Mouse (Mus musculus): ENCODE data around the gene Taf12. TPM values are rescaled to one million over a fixed set of nuclear protein-coding genes. Genes with fewer than 3 reads are reported as not detected.

The Taf12 gene
- total and polyA plus RNA-seq, 3 experiments, result 62.6 to 76.4 TPM; not detected in 1

GRCm38 (mm10) chr4:132299849-132300248 lies 25.7 kb downstream of the Taf12 start:
- Histone ChIP-seq H3K9ac (ENCODE audit: control insufficient read depth, low read depth, low read length, poor library complexity, severe bottlenecking) (no peak overlapping the region), H3K4me3 (ENCODE audit: control insufficient read depth in 1 of 2, insufficient read depth in 1 of 2, low read depth in 2 of 2, low read length in 2 of 2) (no peak overlapping the region), H3K4me1 (ENCODE audit: control insufficient read depth in 1 of 2, insufficient read depth in 2 of 2, low read length in 2 of 2) (peaks cover 0 to 14% of the 10 kb centered on the region in 2 experiments; a peak in 2 of 4 replicates), H3K79me2 (ENCODE audit: control insufficient read depth, insufficient read depth, low read length, poor library complexity) (no peaks in the 10 kb centered on the region), H3K36me3 (ENCODE audit: control insufficient read depth in 1 of 2, insufficient read depth in 2 of 2, low read length in 2 of 2) (no peaks in the 10 kb centered on the region; a peak in 1 of 4 replicates), H3K27ac (ENCODE audit: control insufficient read depth, low read depth, low read length) (no peak overlapping the region), H3K9me3 (replicated peaks; ENCODE audit: insufficient read depth, low read length) (no peaks in the 10 kb centered on the region), H3K27me3 (ENCODE audit: control insufficient read depth in 1 of 2, insufficient read depth in 2 of 2, low read length in 2 of 2) (no peaks in the 10 kb centered on the region)
- TF ChIP-seq HCFC1 (IDR thresholded peaks at IDR 0.05; ENCODE audit: low read depth, low read length), result no peak
- no peak for TF ChIP-seq CHD2 (IDR thresholded peaks at IDR 0.05; ENCODE audit: low read length)
- TF ChIP-seq MYB (IDR thresholded peaks at IDR 0.05; ENCODE audit: low read depth, low read length), result no peak
- TF ChIP-seq POLR2A (IDR thresholded peaks at IDR 0.05; ENCODE audit: control insufficient read depth in 1 of 2, insufficient read depth in 1 of 2, low read depth in 1 of 2, low read length in 2 of 2, poor library complexity in 1 of 2), result no peak
- TF ChIP-seq RAD21 (IDR thresholded peaks at IDR 0.05; ENCODE audit: low read depth, low read length), result no peak
- no peak for TF ChIP-seq ZNF384 (IDR thresholded peaks at IDR 0.05; ENCODE audit: low read depth, low read length)
- no peak for TF ChIP-seq NELFE (IDR thresholded peaks at IDR 0.05; ENCODE audit: low read depth, low read length)
- TF ChIP-seq BHLHE40 (IDR thresholded peaks at IDR 0.05; ENCODE audit: borderline replicate concordance, low read depth, low read length), result no peak
- no peak for TF ChIP-seq ZKSCAN1 (IDR thresholded peaks at IDR 0.05; ENCODE audit: low read depth, low read length)
- no peak for TF ChIP-seq GATA1 (IDR thresholded peaks at IDR 0.05; ENCODE audit: low read depth, low read length)
- TF ChIP-seq TBP (IDR thresholded peaks at IDR 0.05; ENCODE audit: low read depth, low read length), result no peak
- no peak for TF ChIP-seq GABPA (IDR thresholded peaks at IDR 0.05; ENCODE audit: low read depth, low read length)
- no peak for TF ChIP-seq EP300 (IDR thresholded peaks at IDR 0.05; ENCODE audit: low read depth in 1 of 2, low read length in 2 of 2)
- DNase-seq (ENCODE audit: low read depth, low spot score), result no peak

DNA sequence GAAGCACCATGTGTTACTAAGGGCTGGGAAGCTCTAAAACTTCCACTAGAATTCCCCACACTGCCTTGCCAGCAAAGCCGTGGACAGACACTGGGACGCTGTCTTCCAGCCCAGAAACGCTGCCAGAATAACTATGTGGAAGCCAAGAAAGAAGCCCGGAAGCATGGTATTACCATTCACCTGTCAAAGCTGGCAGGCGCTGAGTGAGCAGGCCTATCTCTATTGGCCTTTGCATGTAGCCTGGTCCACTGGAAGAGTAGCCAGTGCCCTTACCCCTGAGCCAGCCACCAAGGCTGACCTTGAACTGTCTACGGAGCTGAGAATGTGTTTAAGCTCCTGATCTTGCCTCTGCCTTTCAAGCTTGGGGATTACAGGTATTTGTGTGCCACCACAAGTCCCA lies 27.3 kb downstream of the Taf12 start:
- Histone ChIP-seq H3K79me2 (ENCODE audit: control insufficient read depth, insufficient read depth, low read length, poor library complexity) (no peaks in the 10 kb centered on the region), H3K9me3 (replicated peaks; ENCODE audit: insufficient read depth, low read length) (no peaks in the 10 kb centered on the region), H3K27me3 (ENCODE audit: control insufficient read depth in 1 of 2, insufficient read depth in 2 of 2, low read length in 2 of 2) (no peaks in the 10 kb centered on the region), H3K4me3 (ENCODE audit: control insufficient read depth in 1 of 2, insufficient read depth in 1 of 2, low read depth in 2 of 2, low read length in 2 of 2) (no peak overlapping the region), H3K4me1 (ENCODE audit: control insufficient read depth in 1 of 2, insufficient read depth in 2 of 2, low read length in 2 of 2) (peaks cover 0 to 26% of the 10 kb centered on the region in 2 experiments; a peak in 2 of 4 replicates), H3K27ac (ENCODE audit: control insufficient read depth, low read depth, low read length) (no peak overlapping the region), H3K36me3 (ENCODE audit: control insufficient read depth in 1 of 2, insufficient read depth in 2 of 2, low read length in 2 of 2) (peaks cover 0 to 12% of the 10 kb centered on the region in 2 experiments; a peak in 2 of 4 replicates), H3K9ac (ENCODE audit: control insufficient read depth, low read depth, low read length, poor library complexity, severe bottlenecking) (no peak overlapping the region)
- DNase-seq (ENCODE audit: low read depth, low spot score), result no peak
- TF ChIP-seq RAD21 (IDR thresholded peaks at IDR 0.05; ENCODE audit: low read depth, low read length) (no peak), UBTF (IDR thresholded peaks at IDR 0.05; ENCODE audit: borderline replicate concordance, insufficient read depth, low read depth, low read length) (no peak), E2F4 (IDR thresholded peaks at IDR 0.05; ENCODE audit: borderline replicate concordance, low read depth, low read length) (no peak), USF1 (IDR thresholded peaks at IDR 0.05; ENCODE audit: low read depth, low read length) (no peak), ZC3H11A (IDR thresholded peaks at IDR 0.05; ENCODE audit: low read depth, low read length) (no peak), SMC3 (IDR thresholded peaks at IDR 0.05; ENCODE audit: low read depth, low read length) (no peak), GABPA (IDR thresholded peaks at IDR 0.05; ENCODE audit: low read depth, low read length) (no peak), GATA1 (IDR thresholded peaks at IDR 0.05; ENCODE audit: low read depth, low read length) (no peak), MYC (IDR thresholded peaks at IDR 0.05; ENCODE audit: low read depth, low read length) (no peak), TAL1 (IDR thresholded peaks at IDR 0.05; ENCODE audit: low read length) (no peak)

All from MEL (cell line).